In the genomic region with DNA sequence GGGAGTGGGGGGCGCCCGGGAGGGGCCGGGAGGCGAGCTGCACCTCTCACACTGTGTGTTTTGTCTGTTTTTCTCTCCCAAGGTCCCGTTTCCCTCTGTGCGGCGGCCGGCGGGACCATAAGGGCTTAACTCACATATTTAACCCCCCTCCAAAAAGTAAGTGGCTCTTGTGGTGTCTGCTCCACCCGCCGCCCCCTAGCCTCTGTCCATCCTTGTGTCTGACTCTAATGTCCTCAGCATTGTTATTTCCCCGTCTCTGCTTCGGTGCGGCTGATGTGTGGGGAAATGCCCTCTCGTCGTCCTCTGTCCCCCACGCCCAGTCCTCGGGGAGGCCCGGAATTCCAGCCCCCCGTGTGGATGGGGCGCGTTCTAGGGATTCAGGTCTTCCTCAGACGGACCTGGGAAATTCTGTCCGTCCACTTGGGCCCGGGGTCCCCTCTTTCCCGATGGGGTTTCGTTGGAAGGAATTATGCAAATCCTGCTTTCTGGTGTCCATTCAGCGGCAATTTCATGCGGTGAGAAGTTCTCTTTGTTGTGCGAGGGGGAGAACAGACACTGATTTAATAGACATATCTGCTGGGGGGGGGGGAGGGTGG, we compare ENCODE assay signal across 8 mouse cellular contexts. TPM values are rescaled to one million over a fixed set of nuclear protein-coding genes. Genes with fewer than 3 reads are reported as not detected.
A peak's percentile ranks its signal among the peaks of the same experiment; 100 is the strongest.
DNase-seq lines count a peak whose midpoint lies in the region; ATAC-seq and TF ChIP-seq lines count a peak whose summit lies in the region.

No protein-coding gene starts in this region.

- no peak for TF ChIP-seq POLR2A in cortical plate, adult 2 months (IDR thresholded peaks at IDR 0.05; ENCODE audit: extremely low read depth, insufficient read depth, low read length)

- peak overlapping the region; percentile 74 for H3K4me2 ChIP-seq in midbrain, embryonic 15.5 days

- H3K27ac ChIP-seq in cortical plate, adult 2 months (ENCODE audit: insufficient read depth, low read length), result peak overlapping the region; percentile 98; the same call in 1 of the 2 replicates
- H3K27ac ChIP-seq in heart, embryonic 10.5 days, result peak overlapping the region; percentile 98
- peak overlapping the region; percentile 97 for H3K27ac ChIP-seq in limb, embryonic 10.5 days
- H3K27ac ChIP-seq in midbrain, embryonic 15.5 days, result peak overlapping the region; percentile 100

- H3K9me3 ChIP-seq in heart, embryonic 10.5 days, result no peaks in the 10 kb centered on the region
- H3K9me3 ChIP-seq in limb, embryonic 10.5 days (replicated peaks), result no peaks in the 10 kb centered on the region
- H3K9me3 ChIP-seq in midbrain, embryonic 15.5 days, result no peaks in the 10 kb centered on the region

- H3K27me3 ChIP-seq in heart, embryonic 10.5 days (ENCODE audit: insufficient read depth, poor library complexity, severe bottlenecking), result no peaks in the 10 kb centered on the region
- H3K27me3 ChIP-seq in limb, embryonic 10.5 days (ENCODE audit: low read depth, poor library complexity, severe bottlenecking), result 0 out of 2 replicates have a peak, but pooled peaks cover 3% of the 10 kb centered on the region
- no peaks in the 10 kb centered on the region for H3K27me3 ChIP-seq in midbrain, embryonic 15.5 days (replicated peaks)

- peak overlapping the region; percentile 97 for H3K4me3 ChIP-seq in cortical plate, adult 2 months (ENCODE audit: insufficient read depth, low read length)
- peak overlapping the region; percentile 97 for H3K4me3 ChIP-seq in heart, embryonic 10.5 days
- H3K4me3 ChIP-seq in limb, embryonic 10.5 days, result peak overlapping the region; percentile 94
- H3K4me3 ChIP-seq in midbrain, embryonic 15.5 days, result peak overlapping the region; percentile 95

- under 1% methylated on average over 29 of the region's 30 CpGs for WGBS in heart, embryonic 10.5 days
- under 1% methylated on average over 30 of the region's 30 CpGs for WGBS in limb, embryonic 10.5 days
- WGBS in midbrain, embryonic 15.5 days, result under 1% methylated on average over 30 of the region's 30 CpGs

- no peak for DNase-seq in frontal cortex, adult 2 months (ENCODE audit: extremely low spot score in 1 of 2, low spot score in 1 of 2)
- DNase-seq in A20 (ENCODE audit: low read depth, low spot score), result peak; percentile 66
- DNase-seq in heart, embryonic 10.5 days (ENCODE audit: low spot score), result no peak
- DNase-seq in limb, embryonic 10.5 days (ENCODE audit: low spot score), result peak; percentile 63

- 0 out of 2 replicates have a peak, but pooled peaks have one; percentile 2 for ATAC-seq in frontal cortex, adult (ENCODE audit: low TSS enrichment)
- ATAC-seq in midbrain, embryonic 15.5 days (replicated peaks), result peak; percentile 55
- no peak for ATAC-seq in monocyte, adult 5-6 weeks (replicated peaks; ENCODE audit: insufficient number of reproducible peaks, low FRiP score, low TSS enrichment, poor library complexity, severe bottlenecking)

- H3K36me3 ChIP-seq in heart, embryonic 10.5 days, result no peaks in the 10 kb centered on the region
- H3K36me3 ChIP-seq in limb, embryonic 10.5 days, result no peaks in the 10 kb centered on the region
- H3K36me3 ChIP-seq in midbrain, embryonic 15.5 days (replicated peaks), result no peaks in the 10 kb centered on the region

- H3K9ac ChIP-seq in midbrain, embryonic 15.5 days, result peak overlapping the region; percentile 82

- H3K4me1 ChIP-seq in cortical plate, adult 2 months (ENCODE audit: control insufficient read depth, insufficient read depth, low read length), result peaks cover 7% of the 10 kb centered on the region; the same call in 1 of the 2 replicates
- 0 out of 2 replicates have a peak, but pooled peaks cover 5% of the 10 kb centered on the region for H3K4me1 ChIP-seq in heart, embryonic 10.5 days
- peaks cover 23% of the 10 kb centered on the region for H3K4me1 ChIP-seq in limb, embryonic 10.5 days
- peaks cover 39% of the 10 kb centered on the region for H3K4me1 ChIP-seq in midbrain, embryonic 15.5 days

- no peak for TF ChIP-seq CTCF in cortical plate, adult 2 months (IDR thresholded peaks at IDR 0.05; ENCODE audit: extremely low read depth, insufficient read depth, low read length)

RNA-seq across cellular contexts. Expression of a gene that starts 1.1 kb away (rescaled TPM):
- polyA plus RNA-seq in frontal cortex, adult 2 months (2012; rRNA removed), result 3.1 and 3.5 TPM in 2 replicates
- polyA plus RNA-seq in cortical plate, adult 2 months (2012; rRNA removed), result 3.4 and 3.5 TPM in 2 replicates
- polyA plus RNA-seq in heart, embryonic 10.5 days (2016; fragmentation: Nextera tagmentation; extraction: Ambion mirVana), result 12.4 and 12.5 TPM in 2 replicates
- polyA plus RNA-seq in limb, embryonic 10.5 days (2016; fragmentation: Nextera tagmentation; extraction: Ambion mirVana), result 7.7 and 8.7 TPM in 2 replicates
- 19.6 and 23.5 TPM in 2 replicates for polyA plus RNA-seq in midbrain, embryonic 15.5 days (2015; fragmentation: Nextera tagmentation; extraction: Ambion mirVana)
- total RNA-seq in monocyte, adult 5-6 weeks (2017), result 22.1 to 49.2 TPM (median 38.4 TPM) in 3 replicates

Comparison
In these comparisons a context has a peak if more than half of its experiments do, and no peak if none do; other contexts are left out.
1. DNase-seq: peak in A20 (single experiment) and limb, embryonic 10.5 days (single experiment); none in frontal cortex, adult 2 months (0 of 2) and heart, embryonic 10.5 days (single experiment).
2. Peak in every context shown above with its lines, with median percentiles within 50 percentile points of each other: H3K27ac ChIP-seq and H3K4me3 ChIP-seq.